24 mouse cellular contexts compared by ENCODE assay signal in genomic region chr13:101278127-101278526, GRCm38 (mm10).
DNase-seq lines count a peak whose midpoint lies in the region; ATAC-seq lines count a peak whose summit lies in the region.
"Had no signal": no experiment of that assay in that cellular context is flagged by ENCODE, and none has a peak within 500 bp of the region (broad histone marks: within the 10 kb centered on the region; RNA-seq: fewer than 3 reads in every experiment).

No protein-coding gene starts in this region.

- H3K36me3 ChIP-seq in embryonic facial prominence, embryonic 14.5 days (ENCODE audit: control insufficient read depth, insufficient read depth, low read length) = no peaks in the 10 kb centered on the region
- H3K36me3 ChIP-seq in embryonic facial prominence, embryonic 10.5 days (replicated peaks) = no peaks in the 10 kb centered on the region
- H3K36me3 ChIP-seq: embryonic facial prominence, embryonic 15.5 days; heart, embryonic 12.5 days; heart, embryonic 15.5 days; hindbrain, embryonic 12.5 days; hindbrain, embryonic 15.5 days had no signal

- no peaks in the 10 kb centered on the region for H3K27me3 ChIP-seq in embryonic facial prominence, embryonic 14.5 days (replicated peaks; ENCODE audit: control insufficient read depth, insufficient read depth, low read length)
- H3K27me3 ChIP-seq in embryonic facial prominence, embryonic 10.5 days (replicated peaks; ENCODE audit: low read depth, poor library complexity, severe bottlenecking) = no peaks in the 10 kb centered on the region
- H3K27me3 ChIP-seq: embryonic facial prominence, embryonic 15.5 days; heart, embryonic 12.5 days; heart, embryonic 15.5 days; hindbrain, embryonic 12.5 days; hindbrain, embryonic 15.5 days had no signal

- H3K4me2 ChIP-seq in embryonic facial prominence, embryonic 14.5 days (ENCODE audit: low read depth, low read length) = no peak overlapping the region
- H3K4me2 ChIP-seq: embryonic facial prominence, embryonic 15.5 days; heart, embryonic 12.5 days; heart, embryonic 15.5 days; hindbrain, embryonic 12.5 days; hindbrain, embryonic 15.5 days had no signal

- no peak overlapping the region for H3K4me3 ChIP-seq in embryonic facial prominence, embryonic 14.5 days (ENCODE audit: low read depth, low read length)
- H3K4me3 ChIP-seq in embryonic facial prominence, embryonic 10.5 days = no peak overlapping the region
- H3K4me3 ChIP-seq: embryonic facial prominence, embryonic 15.5 days; heart, adult 2 months; heart, embryonic 12.5 days; heart, embryonic 15.5 days; hindbrain, embryonic 12.5 days; hindbrain, embryonic 15.5 days had no signal

- H3K27ac ChIP-seq in embryonic facial prominence, embryonic 14.5 days (replicated peaks; ENCODE audit: low read depth, low read length) = no peak overlapping the region
- no peak overlapping the region for H3K27ac ChIP-seq in embryonic facial prominence, embryonic 10.5 days (replicated peaks)
- H3K27ac ChIP-seq: heart, adult 2 months; heart, embryonic 15.5 days; hindbrain, embryonic 12.5 days; hindbrain, embryonic 15.5 days had no signal

- H3K4me1 ChIP-seq in embryonic facial prominence, embryonic 14.5 days (ENCODE audit: control insufficient read depth, insufficient read depth, low read length) = peaks cover 14% of the 10 kb centered on the region
- H3K4me1 ChIP-seq in embryonic facial prominence, embryonic 10.5 days = 0 out of 2 replicates have a peak, but pooled peaks cover 5% of the 10 kb centered on the region
- H3K4me1 ChIP-seq: heart, embryonic 12.5 days; heart, embryonic 15.5 days; hindbrain, embryonic 12.5 days; hindbrain, embryonic 15.5 days had no signal

- no peak for ATAC-seq in embryonic facial prominence, embryonic 14.5 days (ENCODE audit: low read depth)
- ATAC-seq: activated CD4-positive, CD25-positive, alpha-beta regulatory T cell, adult 4 months; forebrain, embryonic 14.5 days; forebrain, postnatal 0 days; intestine, postnatal 0 days had no signal

- H3K9me3 ChIP-seq in embryonic facial prominence, embryonic 14.5 days (ENCODE audit: control insufficient read depth, low read length) = peaks cover 8% of the 10 kb centered on the region; the same call in 1 of the 2 replicates
- no peaks in the 10 kb centered on the region for H3K9me3 ChIP-seq in embryonic facial prominence, embryonic 10.5 days
- H3K9me3 ChIP-seq: embryonic facial prominence, embryonic 15.5 days; heart, embryonic 15.5 days; hindbrain, embryonic 12.5 days; hindbrain, embryonic 15.5 days had no signal

- H3K9ac ChIP-seq in embryonic facial prominence, embryonic 14.5 days (ENCODE audit: low read depth, low read length) = no peak overlapping the region
- H3K9ac ChIP-seq: embryonic facial prominence, embryonic 15.5 days; forebrain, postnatal 0 days; heart, embryonic 12.5 days; heart, embryonic 15.5 days; hindbrain, embryonic 12.5 days; hindbrain, embryonic 15.5 days had no signal

- intact Hi-C loops in gastrocnemius, postnatal 36 days (cut with DNase I) = no loop called here
- intact Hi-C loops in heart, postnatal 10 days (cut with DNase I) = no loop called here

- WGBS in embryonic facial prominence, embryonic 14.5 days = 50% methylated on average over 1 of the region's 1 CpGs
- 76% methylated on average over 1 of the region's 1 CpGs for WGBS in embryonic facial prominence, embryonic 10.5 days

- DNase-seq in embryonic facial prominence, embryonic 14.5 days (ENCODE audit: low spot score) = peak; percentile 5
- no peak for DNase-seq in embryonic facial prominence, embryonic 10.5 days (ENCODE audit: low spot score)
- DNase-seq in gastrocnemius, postnatal 25 days = peak; percentile 5
- DNase-seq in gastrocnemius, postnatal 36 days = no peak
- peak; percentile 41 for DNase-seq in heart, adult 8-10 months (ENCODE audit: low spot score)
- DNase-seq in heart, postnatal 10 days = no peak
- DNase-seq: adrenal gland, adult 8-10 months; adrenal gland, postnatal 25 days; cerebellum, adult 11-12 months; cerebellum, adult 8-10 months; cerebellum, postnatal 10 days; cerebellum, postnatal 36 days; embryo, embryonic 11 days; forebrain, postnatal 0 days; heart, adult 2 months; kidney, adult 2 months had no signal

Comparison
In these comparisons a context has a peak if more than half of its experiments do, and no peak if none do; other contexts are left out.
1. DNase-seq: peak in embryonic facial prominence, embryonic 14.5 days (single experiment), gastrocnemius, postnatal 25 days (single experiment) and heart, adult 8-10 months (single experiment); none in embryonic facial prominence, embryonic 10.5 days (single experiment), gastrocnemius, postnatal 36 days (0 of 2) and heart, postnatal 10 days (0 of 2).